Mouse (Mus musculus) ES-E14 (cell line): ENCODE measurements around the gene Lrp6. TPM values are rescaled to one million over a fixed set of nuclear protein-coding genes. Genes with fewer than 3 reads are reported as not detected.

Experiments
- DNase-seq: peaks from one replicate; pipeline ENCODE4 v3.0.0-alpha.2; 2013; ENCODE audit warnings: low read depth, low spot score
- H3K27ac ChIP-seq: 2 replicates; pipeline ENCODE4 v1.5.1; 2012; ENCODE audit warnings: low read depth, mild to moderate bottlenecking, low read length, moderate library complexity, mixed read lengths; ENCODE audit not compliant: poor library complexity, insufficient read depth, severe bottlenecking
- H3K36me3 ChIP-seq: 2 replicates; pipeline ENCODE4 v1.6.1; 2012; ENCODE audit warnings: mild to moderate bottlenecking, low read length, moderate library complexity, mixed read lengths; ENCODE audit not compliant: control insufficient read depth, poor library complexity, insufficient read depth, severe bottlenecking
- H3K4me1 ChIP-seq, 2 experiments: fragments of 150-350 bp in 1 of 2; sonication (generic) in 1 of 2; 2 replicates each; pipeline ENCODE4 v1.6.1; 2012; ENCODE audit warnings: low read length in 2 of 2, mild to moderate bottlenecking in 1 of 2, mixed read lengths in 1 of 2; ENCODE audit not compliant: control insufficient read depth in 2 of 2, insufficient read depth in 2 of 2, poor library complexity in 1 of 2
- H3K4me3 ChIP-seq, 2 experiments: fragments of 150-350 bp in 1 of 2; sonication (generic) in 1 of 2; 2 replicates each; pipeline ENCODE4 v1.5.1; 2012; ENCODE audit warnings: low read length in 2 of 2, low read depth in 1 of 2, mild to moderate bottlenecking in 1 of 2, mixed read lengths in 1 of 2; ENCODE audit not compliant: insufficient read depth in 1 of 2, poor library complexity in 1 of 2, severe bottlenecking in 1 of 2
- H3K9ac ChIP-seq: 2 replicates; pipeline ENCODE4 v1.6.1; 2012; ENCODE audit warnings: low read depth, mild to moderate bottlenecking, low read length, mixed read lengths; ENCODE audit not compliant: poor library complexity, insufficient read depth, severe bottlenecking
- H3K9me3 ChIP-seq: fragments of 150-350 bp; sonication (generic); 2 replicates; pipeline ENCODE4 v1.6.1; 2012; ENCODE audit warnings: low read depth, mild to moderate bottlenecking, low read length; ENCODE audit not compliant: control insufficient read depth, insufficient read depth
- CHD2 ChIP-seq: IDR thresholded peaks from 2 replicates; pipeline ENCODE4 v1.6.1; 2014; ENCODE audit warnings: mild to moderate bottlenecking, low read depth, low read length, inconsistent platforms
- HCFC1 ChIP-seq: IDR thresholded peaks from 2 replicates; pipeline ENCODE4 v1.6.1; 2012; ENCODE audit warnings: low read length, inconsistent platforms, borderline replicate concordance; ENCODE audit not compliant: insufficient read depth
- MAFK ChIP-seq: IDR thresholded peaks from 2 replicates; pipeline ENCODE4 v1.6.1; 2014; ENCODE audit warnings: mild to moderate bottlenecking, low read depth, low read length, inconsistent platforms; ENCODE audit not compliant: insufficient read depth
- ZC3H11A ChIP-seq: IDR thresholded peaks from 2 replicates; pipeline ENCODE4 v1.6.1; 2012; ENCODE audit warnings: low read depth, mild to moderate bottlenecking, inconsistent platforms, low read length, borderline replicate concordance
- ZNF384 ChIP-seq: IDR thresholded peaks from 2 replicates; pipeline ENCODE4 v1.6.1; 2012; ENCODE audit warnings: low read depth, low read length, inconsistent platforms
- in situ Hi-C, 2 experiments: fragments of 600-800 bp; cut with MboI; formaldehyde crosslinking; loops; one replicate each; pipeline ENCODE4 v1.15.1; 2025; ENCODE audit warnings: low sequenced_read_pairs in 2 of 2, inconsistent platforms in 1 of 2; ENCODE audit not compliant: unreplicated experiment in 2 of 2
- total RNA-seq: library from RNA; depleted of rRNA; stranded (reverse); fragments of 300-350 nt; gene quantifications from 2 replicates; pipeline ENCODE4 v1.2.3, GENCODE M21; 2012

The Lrp6 gene
- total RNA-seq, 1 experiment = 46.8 TPM

DNA sequence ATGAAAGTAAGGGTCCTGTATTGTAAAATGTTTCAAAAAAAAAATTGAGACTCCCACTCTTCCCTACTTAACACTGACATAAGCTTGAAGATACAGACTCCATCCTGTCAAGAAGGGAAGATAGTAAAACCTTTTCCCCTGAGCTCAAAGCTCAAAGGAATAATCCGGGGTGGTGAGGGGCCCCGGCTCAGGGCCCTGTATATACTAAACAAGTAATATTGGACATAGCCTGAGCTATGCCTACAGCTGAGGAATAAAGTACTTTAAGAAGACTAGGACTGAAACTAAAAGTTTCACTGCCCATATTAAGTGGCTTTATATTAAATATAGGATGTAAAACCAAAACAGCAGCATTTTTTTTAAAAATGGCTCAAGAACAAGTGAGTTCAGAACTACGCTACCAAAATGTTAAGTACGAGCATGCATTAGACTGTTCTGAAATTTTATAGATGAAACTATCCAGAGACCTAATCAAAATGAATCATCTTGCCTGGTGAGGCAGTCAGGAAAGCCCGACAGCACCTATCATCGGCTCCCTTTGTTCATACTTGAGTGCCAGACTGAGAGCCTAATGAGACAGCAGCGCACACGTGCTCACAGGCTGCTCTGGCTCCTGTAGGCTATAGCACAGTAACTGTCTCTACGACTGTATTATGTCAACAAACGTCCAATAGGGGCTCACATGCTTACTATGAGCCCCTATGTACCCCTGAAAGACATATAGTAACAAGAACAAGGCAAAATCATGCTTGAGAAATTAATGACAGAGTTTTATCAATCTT is 66.2 kb downstream of the Lrp6 start:
- in situ Hi-C loops = no loop called here
- Histone ChIP-seq H3K4me1 (no peaks in the 10 kb centered on the region), H3K36me3 (peaks cover 3% of the 10 kb centered on the region; the same call in 1 of the 2 replicates), H3K9me3 (no peaks in the 10 kb centered on the region), H3K27ac (no peak overlapping the region), H3K9ac (no peak overlapping the region), H3K4me3 (no peak overlapping the region)
- no peak for DNase-seq
- TF ChIP-seq ZNF384 = no peak
- TF ChIP-seq HCFC1 = no peak
- TF ChIP-seq CHD2 = no peak
- no peak for TF ChIP-seq MAFK
- TF ChIP-seq ZC3H11A = no peak

DNA sequence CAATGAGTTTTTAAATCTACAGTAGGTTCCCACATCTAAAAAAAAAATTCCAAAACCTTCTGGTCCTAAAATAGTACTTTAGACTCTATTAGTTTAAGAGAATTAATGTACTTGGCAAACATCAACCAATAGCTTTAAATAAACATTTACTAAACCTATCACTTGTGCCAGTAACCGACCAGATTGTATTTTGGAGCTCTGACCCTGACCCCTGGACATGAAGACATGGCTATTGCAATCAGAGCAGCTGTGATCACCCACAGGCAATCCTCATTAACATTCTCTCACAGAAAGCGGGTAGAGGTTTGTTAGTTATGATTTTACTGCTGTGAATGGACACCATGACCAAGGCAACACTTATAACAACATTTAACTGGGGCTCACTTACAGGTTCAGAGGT is 67.7 kb downstream of the Lrp6 start:
- Histone ChIP-seq H3K4me1 (no peaks in the 10 kb centered on the region), H3K9ac (no peak overlapping the region), H3K36me3 (peaks cover 3% of the 10 kb centered on the region; the same call in 1 of the 2 replicates), H3K4me3 (no peak overlapping the region), H3K9me3 (no peaks in the 10 kb centered on the region), H3K27ac (no peak overlapping the region)
- DNase-seq = no peak
- no peak for TF ChIP-seq HCFC1
- TF ChIP-seq ZNF384 = no peak
- TF ChIP-seq CHD2 = no peak
- TF ChIP-seq ZC3H11A = no peak
- TF ChIP-seq MAFK = no peak
- in situ Hi-C loops = no loop called here

DNA sequence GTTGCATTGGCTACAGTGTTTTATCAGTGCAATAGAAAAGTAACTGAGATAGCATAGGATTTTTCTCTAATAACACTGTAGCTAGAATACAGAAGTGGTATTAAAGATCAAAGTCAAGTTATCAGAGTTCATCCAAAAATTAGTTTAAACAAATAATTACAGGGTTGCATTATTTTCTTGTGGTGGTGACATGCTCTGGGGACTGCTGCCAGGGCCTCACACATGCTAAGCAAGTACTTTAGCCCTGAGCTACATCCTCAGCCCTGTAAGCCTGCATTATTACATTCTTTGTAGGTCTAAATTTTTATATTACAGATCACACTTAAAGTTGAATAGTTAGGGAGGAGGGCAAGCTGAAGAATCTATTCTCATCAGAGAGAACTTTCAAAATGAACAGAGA is 68.2 kb downstream of the Lrp6 start:
- DNase-seq = no peak
- H3K9me3 ChIP-seq = no peaks in the 10 kb centered on the region
- peaks cover 3% of the 10 kb centered on the region; the same call in 1 of the 2 replicates for H3K36me3 ChIP-seq
- TF ChIP-seq ZC3H11A (no peak), CHD2 (no peak), HCFC1 (no peak), MAFK (no peak), ZNF384 (no peak)
- in situ Hi-C loops = no loop called here
- no peak overlapping the region for H3K4me3 ChIP-seq
- no peak overlapping the region for H3K9ac ChIP-seq
- no peaks in the 10 kb centered on the region for H3K4me1 ChIP-seq
- H3K27ac ChIP-seq = no peak overlapping the region

DNA sequence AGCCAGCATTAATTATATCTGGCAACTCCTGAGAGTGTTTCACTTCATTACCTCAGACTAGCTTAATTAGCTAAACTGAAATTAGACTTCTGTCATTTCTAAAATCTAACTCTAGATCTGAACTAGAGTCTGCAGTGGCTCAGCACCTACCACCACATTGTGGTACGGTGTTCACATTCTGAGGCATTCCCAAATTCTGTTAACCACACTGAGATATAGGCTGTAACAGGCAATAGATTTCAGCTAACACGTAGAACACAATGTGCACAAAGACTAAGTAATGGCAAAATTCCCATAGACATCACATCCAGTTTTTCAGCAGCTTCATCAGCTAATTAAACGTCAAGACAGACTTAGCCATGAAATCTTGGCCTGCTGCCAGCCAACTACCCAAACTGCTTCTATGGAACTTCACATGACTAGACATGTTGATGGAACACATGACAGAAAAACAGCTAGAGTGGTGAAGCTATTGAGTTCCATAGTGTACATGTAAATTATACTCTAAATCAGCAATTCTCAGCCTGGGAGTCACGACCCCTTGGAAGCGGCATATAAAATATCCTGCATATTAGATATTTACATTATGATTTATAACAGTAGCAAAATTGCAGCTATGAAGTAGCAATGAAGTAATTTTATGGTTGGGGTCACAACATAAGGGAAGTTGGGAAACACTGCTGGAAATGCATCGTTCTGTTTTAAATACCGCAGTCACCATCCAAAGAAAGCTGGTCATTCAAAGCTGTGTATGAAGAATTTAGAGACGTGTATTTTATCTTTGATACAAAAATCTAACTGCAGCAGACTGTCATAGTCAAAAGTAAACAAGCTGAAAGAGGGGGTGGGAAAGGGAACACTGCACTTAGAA is 71.7 kb downstream of the Lrp6 start:
- no peaks in the 10 kb centered on the region for H3K9me3 ChIP-seq
- H3K36me3 ChIP-seq = peaks cover 3% of the 10 kb centered on the region; the same call in 1 of the 2 replicates
- no peak for TF ChIP-seq MAFK
- no peak for TF ChIP-seq HCFC1
- TF ChIP-seq CHD2 = no peak
- TF ChIP-seq ZNF384 = no peak
- TF ChIP-seq ZC3H11A = no peak
- no peak for DNase-seq
- H3K4me1 ChIP-seq = no peaks in the 10 kb centered on the region
- in situ Hi-C loops = no loop called here
- H3K27ac ChIP-seq = no peak overlapping the region
- H3K9ac ChIP-seq = no peak overlapping the region
- H3K4me3 ChIP-seq = no peak overlapping the region
